In the genomic region with DNA sequence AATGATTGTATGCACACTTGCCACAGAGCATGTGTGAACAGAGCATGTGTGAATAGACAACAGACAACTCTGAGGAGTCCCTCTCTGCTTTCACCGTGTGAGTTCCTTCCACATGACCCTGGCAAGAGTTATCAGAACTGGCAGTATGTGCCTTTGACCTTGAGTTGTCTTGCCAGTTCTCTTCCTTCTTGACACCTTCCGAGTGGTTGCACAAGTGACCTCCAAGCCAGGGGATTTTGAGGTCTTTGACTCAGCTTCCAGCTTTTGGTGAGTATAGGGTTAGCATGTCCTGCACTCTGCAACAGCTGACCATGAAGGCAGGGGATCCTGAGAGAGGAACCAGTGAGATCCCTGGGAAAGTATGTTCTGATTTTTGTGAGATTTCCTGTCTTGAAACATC, we compare ENCODE assay signal across 25 mouse cellular contexts. TPM values are rescaled to one million over a fixed set of nuclear protein-coding genes. Genes with fewer than 3 reads are reported as not detected.
DNase-seq lines count a peak whose midpoint lies in the region; ATAC-seq lines count a peak whose summit lies in the region.
"Had no signal": no experiment of that assay in that cellular context is flagged by ENCODE, and none has a peak within 500 bp of the region (broad histone marks: within the 10 kb centered on the region; RNA-seq: fewer than 3 reads in every experiment).

No protein-coding gene starts in this region.

- H3K4me3 ChIP-seq in embryonic facial prominence, embryonic 13.5 days: no peak overlapping the region
- no peak overlapping the region for H3K4me3 ChIP-seq in embryonic facial prominence, embryonic 10.5 days
- no peak overlapping the region for H3K4me3 ChIP-seq in hindbrain, embryonic 12.5 days
- H3K4me3 ChIP-seq: embryonic facial prominence, embryonic 12.5 days; embryonic facial prominence, embryonic 15.5 days; erythroblast, embryonic 14.5 days; forebrain, embryonic 10.5 days; forebrain, embryonic 12.5 days had no signal

- no peak overlapping the region for H3K27ac ChIP-seq in embryonic facial prominence, embryonic 13.5 days
- H3K27ac ChIP-seq in embryonic facial prominence, embryonic 10.5 days (replicated peaks): no peak overlapping the region
- H3K27ac ChIP-seq in hindbrain, embryonic 12.5 days: no peak overlapping the region
- H3K27ac ChIP-seq: embryonic facial prominence, embryonic 12.5 days; embryonic facial prominence, embryonic 15.5 days; forebrain, embryonic 10.5 days; forebrain, embryonic 12.5 days had no signal

- H3K9ac ChIP-seq in embryonic facial prominence, embryonic 13.5 days: peak overlapping the region; percentile 4; the same call in 1 of the 2 replicates
- no peak overlapping the region for H3K9ac ChIP-seq in hindbrain, embryonic 12.5 days
- H3K9ac ChIP-seq: embryonic facial prominence, embryonic 12.5 days; embryonic facial prominence, embryonic 15.5 days; forebrain, embryonic 12.5 days had no signal

- 88% methylated on average over 2 of the region's 2 CpGs for WGBS in embryonic facial prominence, embryonic 13.5 days
- 87% methylated on average over 2 of the region's 2 CpGs for WGBS in embryonic facial prominence, embryonic 10.5 days
- WGBS in hindbrain, embryonic 12.5 days: 99% methylated on average over 2 of the region's 2 CpGs

- ATAC-seq in embryonic facial prominence, embryonic 13.5 days (ENCODE audit: insufficient number of reproducible peaks, insufficient read depth, low FRiP score, low TSS enrichment, low read depth): no peak
- ATAC-seq in hindbrain, embryonic 12.5 days (ENCODE audit: low FRiP score): no peak
- ATAC-seq: forebrain, embryonic 14.5 days; forebrain, embryonic 16.5 days had no signal

- H3K4me1 ChIP-seq in embryonic facial prominence, embryonic 13.5 days: no peaks in the 10 kb centered on the region
- H3K4me1 ChIP-seq in embryonic facial prominence, embryonic 10.5 days: peaks cover 5% of the 10 kb centered on the region
- no peaks in the 10 kb centered on the region for H3K4me1 ChIP-seq in hindbrain, embryonic 12.5 days
- H3K4me1 ChIP-seq: embryonic facial prominence, embryonic 12.5 days; embryonic facial prominence, embryonic 15.5 days; forebrain, embryonic 10.5 days; forebrain, embryonic 12.5 days had no signal

- peak; percentile 64 to 88 for DNase-seq in adrenal gland, adult (ENCODE audit: inconsistent age in 2 of 2, low spot score in 1 of 2)
- no peak for DNase-seq in adrenal gland, postnatal 25 days
- no peak for DNase-seq in embryonic facial prominence, embryonic 10.5 days (ENCODE audit: low spot score)
- peak; percentile 56 for DNase-seq in adrenal gland, postnatal 10 days
- peak; percentile 34 to 64 for DNase-seq in adrenal gland, postnatal 36 days
- DNase-seq in kidney, postnatal 36 days: no peak
- DNase-seq: cerebellum, adult 11 months; cerebellum, adult 18-20 months; cerebellum, adult 8-10 months; cerebellum, adult 9-11 months; cerebellum, postnatal 14 days; cerebellum, postnatal 36 days; embryo, embryonic 11 days had no signal

- no peak overlapping the region for H3K4me2 ChIP-seq in embryonic facial prominence, embryonic 13.5 days
- H3K4me2 ChIP-seq in hindbrain, embryonic 12.5 days (replicated peaks): no peak overlapping the region
- H3K4me2 ChIP-seq: embryonic facial prominence, embryonic 12.5 days; embryonic facial prominence, embryonic 15.5 days; forebrain, embryonic 12.5 days had no signal

- no peaks in the 10 kb centered on the region for H3K9me3 ChIP-seq in embryonic facial prominence, embryonic 13.5 days
- H3K9me3 ChIP-seq in embryonic facial prominence, embryonic 10.5 days: no peaks in the 10 kb centered on the region
- H3K9me3 ChIP-seq in hindbrain, embryonic 12.5 days (replicated peaks): no peaks in the 10 kb centered on the region
- H3K9me3 ChIP-seq: embryonic facial prominence, embryonic 12.5 days; embryonic facial prominence, embryonic 15.5 days; forebrain, embryonic 10.5 days; forebrain, embryonic 12.5 days had no signal

- H3K36me3 ChIP-seq in embryonic facial prominence, embryonic 13.5 days: no peaks in the 10 kb centered on the region
- H3K36me3 ChIP-seq in embryonic facial prominence, embryonic 10.5 days (replicated peaks): peaks cover 10% of the 10 kb centered on the region
- H3K36me3 ChIP-seq in hindbrain, embryonic 12.5 days: peaks cover 60% of the 10 kb centered on the region

- no peaks in the 10 kb centered on the region for H3K27me3 ChIP-seq in embryonic facial prominence, embryonic 13.5 days
- no peaks in the 10 kb centered on the region for H3K27me3 ChIP-seq in embryonic facial prominence, embryonic 10.5 days (replicated peaks; ENCODE audit: low read depth, poor library complexity, severe bottlenecking)
- H3K27me3 ChIP-seq in hindbrain, embryonic 12.5 days: no peaks in the 10 kb centered on the region
- H3K27me3 ChIP-seq: embryonic facial prominence, embryonic 12.5 days; embryonic facial prominence, embryonic 15.5 days; forebrain, embryonic 12.5 days had no signal

RNA-seq across cellular contexts. Expression of a gene that starts 26.7 kb away (rescaled TPM):
- 23.8 and 28.1 TPM in 2 replicates for total RNA-seq in adrenal gland, postnatal 25 days (2021)
- 5.3 and 6.5 TPM in 2 replicates for polyA plus RNA-seq in embryonic facial prominence, embryonic 13.5 days (2015; fragmentation: Nextera tagmentation; extraction: Ambion mirVana)
- 6.1 and 7.1 TPM in 2 replicates for polyA plus RNA-seq in embryonic facial prominence, embryonic 10.5 days (2016; fragmentation: Nextera tagmentation; extraction: Ambion mirVana)
- total RNA-seq in adrenal gland, postnatal 10 days (2021): 10 to 100 TPM; 21.8 to 28.3 TPM
- 10 to 100 TPM; 19.8 to 24.4 TPM for total RNA-seq in adrenal gland, postnatal 36 days (2021)
- polyA plus RNA-seq in hindbrain, embryonic 12.5 days (2016; fragmentation: Nextera tagmentation; extraction: Ambion mirVana): 21.4 and 21.7 TPM in 2 replicates

RNA-seq across cellular contexts. Expression of a gene that starts 27.6 kb away (rescaled TPM):
- total RNA-seq in adrenal gland, postnatal 25 days (2021): 0.12 TPM in 1 of 2 replicates, not detected in the other
- not detected in 2 replicates for polyA plus RNA-seq in embryonic facial prominence, embryonic 13.5 days (2015; fragmentation: Nextera tagmentation; extraction: Ambion mirVana)
- 0.16 TPM in 1 of 2 replicates, not detected in the other for polyA plus RNA-seq in embryonic facial prominence, embryonic 10.5 days (2016; fragmentation: Nextera tagmentation; extraction: Ambion mirVana)
- under 1 TPM in 1 of 2 experiments, not detected in 1; 0.09 TPM for total RNA-seq in adrenal gland, postnatal 10 days (2021)
- under 1 TPM in 1 of 2 experiments, not detected in 1; 0.07 TPM for total RNA-seq in adrenal gland, postnatal 36 days (2021)
- polyA plus RNA-seq in hindbrain, embryonic 12.5 days (2016; fragmentation: Nextera tagmentation; extraction: Ambion mirVana): 0.15 and 0.16 TPM in 2 replicates
- total RNA-seq: ES-E14; gastrocnemius, adult 18-20 months had no signal
- polyA plus RNA-seq: C2C12; embryonic facial prominence, embryonic 15.5 days; erythroblast, embryonic 14.5 days; forebrain, embryonic 10.5 days; forebrain, embryonic 12.5 days had no signal

RNA-seq across cellular contexts. Expression of a gene that starts 35.9 kb away (rescaled TPM):
- 72.0 and 76.1 TPM in 2 replicates for total RNA-seq in adrenal gland, postnatal 25 days (2021)
- 296 and 317 TPM in 2 replicates for polyA plus RNA-seq in embryonic facial prominence, embryonic 13.5 days (2015; fragmentation: Nextera tagmentation; extraction: Ambion mirVana)
- 471 and 476 TPM in 2 replicates for polyA plus RNA-seq in embryonic facial prominence, embryonic 10.5 days (2016; fragmentation: Nextera tagmentation; extraction: Ambion mirVana)
- total RNA-seq in adrenal gland, postnatal 10 days (2021): 100 to 1,000 TPM in 1 of 2 experiments, 10 to 100 TPM in 1; 79.5 to 103 TPM
- 10 to 100 TPM; 65.7 to 78.7 TPM for total RNA-seq in adrenal gland, postnatal 36 days (2021)
- 326 and 328 TPM in 2 replicates for polyA plus RNA-seq in hindbrain, embryonic 12.5 days (2016; fragmentation: Nextera tagmentation; extraction: Ambion mirVana)

RNA-seq across cellular contexts. Expression of a gene that starts 47.9 kb away (rescaled TPM):
- total RNA-seq in adrenal gland, postnatal 25 days (2021): 228 and 261 TPM in 2 replicates
- 70.6 and 78.0 TPM in 2 replicates for polyA plus RNA-seq in embryonic facial prominence, embryonic 13.5 days (2015; fragmentation: Nextera tagmentation; extraction: Ambion mirVana)
- polyA plus RNA-seq in embryonic facial prominence, embryonic 10.5 days (2016; fragmentation: Nextera tagmentation; extraction: Ambion mirVana): 86.2 and 89.0 TPM in 2 replicates
- total RNA-seq in adrenal gland, postnatal 10 days (2021): 100 to 1,000 TPM; 654 to 683 TPM
- 100 to 1,000 TPM; 228 to 310 TPM for total RNA-seq in adrenal gland, postnatal 36 days (2021)
- 59.3 and 62.4 TPM in 2 replicates for polyA plus RNA-seq in hindbrain, embryonic 12.5 days (2016; fragmentation: Nextera tagmentation; extraction: Ambion mirVana)

Comparison
In these comparisons a context has a peak if more than half of its experiments do, and no peak if none do; other contexts are left out.
1. DNase-seq: peak in adrenal gland, adult (2 of 2), adrenal gland, postnatal 10 days (single experiment) and adrenal gland, postnatal 36 days (2 of 2); none in adrenal gland, postnatal 25 days (single experiment), embryonic facial prominence, embryonic 10.5 days (single experiment) and kidney, postnatal 36 days (0 of 2).